Mouse (Mus musculus): ENCODE results near the gene Gatd1.

Gatd1 gene

GRCm38 (mm10) chr7:141441460-141441859, 27.5 kb upstream of the Gatd1 start:
- DNase-seq, result no peak

- DNase-seq, result peak; percentile 73 to 75
Observed at GRCm38 (mm10) chr7:141440613-141441012, 26.7 kb upstream of the Gatd1 start.

- peak in 1 of 2 experiments; percentile 29 for DNase-seq
Observed at GRCm38 (mm10) chr7:141439811-141440210, 25.9 kb upstream of the Gatd1 start.

- DNase-seq, result peak in 1 of 2 experiments; percentile 37
Observed at GRCm38 (mm10) chr7:141439140-141439679, 25.3 kb upstream of the Gatd1 start.

GRCm38 (mm10) chr7:141438201-141438968, 24.4 kb upstream of the Gatd1 start:
- DNase-seq, result peak; percentile 88 to 89

- peak; percentile 83 to 92 for DNase-seq
Observed at GRCm38 (mm10) chr7:141437178-141438120, 23.5 kb upstream of the Gatd1 start, which contains the start of gene Slc25a22. Gene Slc25a22, minus strand, starts transcription at chr7:141437892.

- DNase-seq, result peak in 1 of 2 experiments; percentile 27
Observed at GRCm38 (mm10) chr7:141436523-141436892, 22.6 kb upstream of the Gatd1 start.

GRCm38 (mm10) chr7:141435856-141436522, 22.1 kb upstream of the Gatd1 start:
- DNase-seq, result peak in 1 of 2 experiments; percentile 43

GRCm38 (mm10) chr7:141435129-141435855, 21.4 kb upstream of the Gatd1 start:
- peak; percentile 79 to 82 for DNase-seq

GRCm38 (mm10) chr7:141434464-141434863, 20.5 kb upstream of the Gatd1 start:
- DNase-seq, result peak; percentile 85 to 89

- DNase-seq, result peak; percentile 49 to 62
Observed at GRCm38 (mm10) chr7:141433517-141434400, 19.8 kb upstream of the Gatd1 start.

GRCm38 (mm10) chr7:141432741-141433516, 19.0 kb upstream of the Gatd1 start:
- peak; percentile 93 to 97 for DNase-seq

GRCm38 (mm10) chr7:141432186-141432611, 18.3 kb upstream of the Gatd1 start:
- DNase-seq, result peak; percentile 58 to 68

GRCm38 (mm10) chr7:141431434-141432185, 17.7 kb upstream of the Gatd1 start:
- DNase-seq, result no peak

- DNase-seq, result peak in 1 of 2 experiments; percentile 33
Observed at GRCm38 (mm10) chr7:141430585-141431240, 16.8 kb upstream of the Gatd1 start.

- DNase-seq, result peak in 1 of 2 experiments; percentile 44
Observed at GRCm38 (mm10) chr7:141429840-141430584, 16.1 kb upstream of the Gatd1 start.

- DNase-seq, result peak; percentile 92 to 96
Observed at GRCm38 (mm10) chr7:141429310-141429709, 15.4 kb upstream of the Gatd1 start, which contains the start of gene Cend1. Gene Cend1, minus strand, starts transcription at chr7:141429491.

- no peak for DNase-seq
Observed at GRCm38 (mm10) chr7:141428701-141429100, 14.8 kb upstream of the Gatd1 start.
